Mouse (Mus musculus): ENCODE data around the gene Saa4.

- TF ChIP-seq CHD2 (IDR thresholded peaks at IDR 0.05; ENCODE audit: low read depth, low read length) (no peak), HCFC1 (IDR thresholded peaks at IDR 0.05; ENCODE audit: borderline replicate concordance, insufficient read depth, low read length) (no peak), ZNF384 (IDR thresholded peaks at IDR 0.05; ENCODE audit: low read depth, low read length) (no peak), ZC3H11A (IDR thresholded peaks at IDR 0.05; ENCODE audit: borderline replicate concordance, low read depth, low read length) (no peak)
These were observed 8.0 kb downstream of the Saa4 start for GRCm38 (mm10) chr7:46724396-46724795.
